Mouse (Mus musculus): Measurements from ENCODE around the gene Nup85.

DNA sequence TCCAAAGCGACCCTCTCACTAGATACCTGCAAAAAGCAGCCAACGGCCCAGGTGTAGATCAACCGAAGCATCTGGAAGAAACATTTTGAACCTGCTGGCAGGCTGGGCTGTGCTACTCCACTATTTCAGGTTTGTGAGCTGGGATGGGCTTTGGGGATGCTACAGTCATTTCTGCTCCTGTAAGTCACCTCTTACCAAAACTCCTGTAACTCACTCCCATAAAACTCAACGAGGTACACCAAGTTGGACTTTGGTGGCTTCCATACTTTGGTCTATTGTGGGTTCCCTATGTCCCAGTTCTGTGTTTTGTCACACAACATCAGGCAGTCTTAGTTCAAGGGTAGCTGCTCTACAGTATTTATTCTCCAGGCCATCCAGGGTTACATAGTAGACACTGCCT, 43.2 kb upstream of the Nup85 start:
- TF ChIP-seq CTCF (IDR thresholded peaks at IDR 0.05; ENCODE audit: low read depth, low read length) (no peak), POLR2AphosphoS5 (IDR thresholded peaks at IDR 0.05; ENCODE audit: insufficient replicate concordance, low read depth, low read length) (no peak), TAL1 (conservative IDR thresholded peaks at IDR 0.05; ENCODE audit: low read depth, low read length) (no peak)
